Mouse (Mus musculus) limb, embryonic 10.5 days (tissue): ENCODE results near the gene Crybg1. TPM values are rescaled to one million over a fixed set of nuclear protein-coding genes. Genes with fewer than 3 reads are reported as not detected.
A peak's percentile ranks its signal among the peaks of the same experiment; 100 is the strongest.

ENCODE experiments used
- DNase-seq: peaks from one replicate; pipeline ENCODE4 v3.0.0-alpha.2; 2017; ENCODE audit warnings: low spot score
- H3K27ac ChIP-seq: fragments of 300-500 bp; sonication (generic); 2 replicates; pipeline ENCODE4 v1.5.1; 2016; ENCODE audit warnings: mild to moderate bottlenecking
- H3K27me3 ChIP-seq: fragments of 300-500 bp; sonication (generic); 2 replicates; pipeline ENCODE4 v1.6.1; 2016; ENCODE audit warnings: low read depth, mild to moderate bottlenecking; ENCODE audit not compliant: poor library complexity, severe bottlenecking
- H3K36me3 ChIP-seq: fragments of 300-500 bp; sonication (generic); 2 replicates; pipeline ENCODE4 v1.6.1; 2016; ENCODE audit warnings: mild to moderate bottlenecking, moderate library complexity
- H3K4me1 ChIP-seq: fragments of 300-500 bp; sonication (generic); 2 replicates; pipeline ENCODE4 v1.6.1; 2016
- H3K4me3 ChIP-seq: fragments of 300-500 bp; sonication (generic); 2 replicates; pipeline ENCODE4 v1.5.1; 2016; ENCODE audit warnings: mild to moderate bottlenecking, moderate library complexity
- H3K9me3 ChIP-seq: fragments of 300-500 bp; sonication (generic); replicated peaks from 2 replicates; pipeline ENCODE4 v1.6.1; 2016; ENCODE audit warnings: mild to moderate bottlenecking
- WGBS: fragments of 180-500 bp; shearing (Covaris S2); methylation state at CpG from one replicate; pipeline ENCODE4 v1.1.7; 2016; 5-methylcytosine and 5-hydroxymethylcytosine counted together
- polyA plus RNA-seq: library from polyadenylated mRNA; unstranded; fragments of >200 nt; fragmentation: Nextera tagmentation; extraction: Ambion mirVana; gene quantifications from 2 replicates; pipeline ENCODE4 v1.2.1, GENCODE M21; 2016

Crybg1 gene
- polyA plus RNA-seq, 1 experiment from 2014 or later, result 0.43 TPM

- Histone ChIP-seq H3K27me3 (no peaks in the 10 kb centered on the region), H3K36me3 (peaks cover 3% of the 10 kb centered on the region; the same call in 1 of the 2 replicates), H3K4me1 (0 out of 2 replicates have a peak, but pooled peaks cover 4% of the 10 kb centered on the region), H3K4me3 (no peak overlapping the region), H3K27ac (no peak overlapping the region), H3K9me3 (no peaks in the 10 kb centered on the region)
- 90% methylated on average over 12 of the region's 12 CpGs for WGBS
- no peak for DNase-seq
Observed at GRCm38 (mm10) chr10:43916181-43916580, 232.5 kb downstream of the Crybg1 start.

- Histone ChIP-seq H3K9me3 (no peaks in the 10 kb centered on the region), H3K4me1 (no peaks in the 10 kb centered on the region), H3K4me3 (no peak overlapping the region), H3K27ac (no peak overlapping the region), H3K36me3 (peaks cover 12% of the 10 kb centered on the region), H3K27me3 (no peaks in the 10 kb centered on the region)
- 87% methylated on average over 3 of the region's 3 CpGs for WGBS
- DNase-seq, result no peak
Observed at GRCm38 (mm10) chr10:43912236-43912635, 236.4 kb downstream of the Crybg1 start.

GRCm38 (mm10) chr10:43910873-43911142 is 237.8 kb downstream of the Crybg1 start:
- Histone ChIP-seq H3K9me3 (no peaks in the 10 kb centered on the region), H3K27me3 (no peaks in the 10 kb centered on the region)
- 89% methylated on average over 8 of the region's 8 CpGs for WGBS

GRCm38 (mm10) chr10:43910032-43910872 is 238.4 kb downstream of the Crybg1 start:
- no peak for DNase-seq
- Histone ChIP-seq H3K9me3 (no peaks in the 10 kb centered on the region), H3K4me3 (no peak overlapping the region), H3K27me3 (no peaks in the 10 kb centered on the region), H3K4me1 (no peaks in the 10 kb centered on the region), H3K36me3 (peaks cover 9% of the 10 kb centered on the region), H3K27ac (no peak overlapping the region)
- 90% methylated on average over 12 of the region's 12 CpGs for WGBS

More at GRCm38 (mm10) chr10:43910873-43911142, 237.8 kb downstream of the Crybg1 start:
- Histone ChIP-seq H3K4me1 (no peaks in the 10 kb centered on the region), H3K36me3 (peaks cover 9% of the 10 kb centered on the region), H3K27ac (no peak overlapping the region), H3K4me3 (no peak overlapping the region)
- no peak for DNase-seq

GRCm38 (mm10) chr10:43904569-43904968 is 244.1 kb downstream of the Crybg1 start:
- Histone ChIP-seq H3K27ac (no peak overlapping the region), H3K9me3 (no peaks in the 10 kb centered on the region), H3K4me3 (no peak overlapping the region), H3K27me3 (no peaks in the 10 kb centered on the region), H3K36me3 (no peaks in the 10 kb centered on the region), H3K4me1 (peaks cover 14% of the 10 kb centered on the region)
- WGBS, result 88% methylated on average over 1 of the region's 1 CpGs
- no peak for DNase-seq

- no peaks in the 10 kb centered on the region for H3K9me3 ChIP-seq
- H3K36me3 ChIP-seq, result peaks cover 21% of the 10 kb centered on the region
- H3K4me3 ChIP-seq, result peak within 1 kb of the TSS; percentile 80
- under 1% methylated on average over 40 of the region's 40 CpGs for WGBS
- H3K4me1 ChIP-seq, result peaks cover 14% of the 10 kb centered on the region
- peak within 1 kb of the TSS; percentile 94 for H3K27ac ChIP-seq
- DNase-seq, result peak; percentile 98
- H3K27me3 ChIP-seq, result no peaks in the 10 kb centered on the region
Observed at GRCm38 (mm10) chr10:43901578-43902194, 247.0 kb downstream of the Crybg1 start, which contains the start of the genes Qrsl1 and Rtn4ip1. TSS of gene Qrsl1 (minus strand) at chr10:43901745. TSS of gene Rtn4ip1 (plus strand) at chr10:43901807.

GRCm38 (mm10) chr10:43900883-43901570 is 247.6 kb downstream of the Crybg1 start:
- WGBS, result 8% methylated on average over 30 of the region's 30 CpGs
- no peak for DNase-seq
- Histone ChIP-seq H3K36me3 (peaks cover 25% of the 10 kb centered on the region), H3K4me3 (peak overlapping the region; percentile 80), H3K4me1 (peaks cover 14% of the 10 kb centered on the region), H3K27me3 (no peaks in the 10 kb centered on the region), H3K27ac (peak overlapping the region; percentile 94), H3K9me3 (no peaks in the 10 kb centered on the region)

Other genes with a start within 250 kb of the Crybg1 start
- gene Qrsl1, start 247.1 kb downstream of the Crybg1 start, polyA plus RNA-seq, result 29.7 and 33.1 TPM in 2 replicates
- 21.7 and 24.7 TPM in 2 replicates for gene Rtn4ip1, start 247.0 kb downstream of the Crybg1 start, polyA plus RNA-seq
- 58.5 and 63.3 TPM in 2 replicates for gene Atg5, start 119.5 kb upstream of the Crybg1 start, polyA plus RNA-seq